Mouse (Mus musculus) erythroblast, embryonic 14.5 days (primary cell): ENCODE measurements around the gene Slc38a5.

ENCODE experiments used
- GATA1 ChIP-seq: IDR thresholded peaks from 2 replicates; pipeline ENCODE4 v1.6.1; 2012; ENCODE audit warnings: low read length, inconsistent platforms, mixed read lengths
- TAL1 ChIP-seq: IDR thresholded peaks from 3 replicates; pipeline ENCODE4 v1.6.1; 2012; ENCODE audit warnings: low read length, inconsistent platforms, mixed read lengths

DNA sequence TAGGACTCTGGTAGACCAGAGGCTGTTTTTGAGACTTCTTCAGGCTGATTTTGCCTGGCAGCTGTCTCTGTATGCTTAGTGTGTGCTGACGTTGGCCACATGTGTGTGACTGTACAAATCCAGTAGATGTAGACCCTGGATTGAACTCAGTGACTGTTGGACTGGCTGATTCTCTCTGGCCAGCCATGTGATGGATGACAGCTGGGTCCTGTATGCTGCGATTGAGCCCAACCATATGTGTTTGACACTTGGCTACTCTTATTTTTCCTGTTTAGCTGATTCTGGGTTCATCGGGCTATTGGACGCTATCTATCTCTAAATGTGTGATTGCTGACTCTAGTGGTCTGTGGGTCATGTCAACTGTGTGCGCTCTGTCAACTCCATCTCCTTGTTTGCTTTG, 3.1 kb downstream of the Slc38a5 start:
- no peak for TF ChIP-seq GATA1
- no peak for TF ChIP-seq TAL1
